Comparison of ENCODE assay signal across 31 mouse cellular contexts in genomic region chr9:42468360-42468759, GRCm38 (mm10). TPM values are rescaled to one million over a fixed set of nuclear protein-coding genes. Genes with fewer than 3 reads are reported as not detected.
DNase-seq lines count a peak whose midpoint lies in the region; ATAC-seq and TF ChIP-seq lines count a peak whose summit lies in the region.
"Had no signal": no experiment of that assay in that cellular context is flagged by ENCODE, and none has a peak within 500 bp of the region (broad histone marks: within the 10 kb centered on the region; RNA-seq: fewer than 3 reads in every experiment).

No protein-coding gene starts in this region.

- peak; percentile 16 to 27; a peak in 1 of 4 replicates for ATAC-seq in hematopoietic stem cell, adult 5-6 weeks (replicated peaks in 1 of 2; ENCODE audit: insufficient read depth in 1 of 2, low FRiP score in 2 of 2, low TSS enrichment in 1 of 2, low read depth in 1 of 2, poor library complexity in 2 of 2, severe bottlenecking in 2 of 2)
- ATAC-seq in forebrain, postnatal 0 days, result no peak
- ATAC-seq: activated CD4-positive, CD25-positive, alpha-beta regulatory T cell, adult 4 months; forebrain, embryonic 14.5 days; intestine, embryonic 16.5 days; midbrain, embryonic 16.5 days had no signal

- H3K4me1 ChIP-seq in testis, adult 2 months (ENCODE audit: control insufficient read depth, insufficient read depth, low read length), result peaks cover 8% of the 10 kb centered on the region
- H3K4me1 ChIP-seq in MEL (ENCODE audit: control insufficient read depth in 1 of 2, insufficient read depth in 2 of 2, low read length in 2 of 2), result peaks cover 16 to 39% of the 10 kb centered on the region in 2 experiments
- peaks cover 17% of the 10 kb centered on the region for H3K4me1 ChIP-seq in forebrain, postnatal 0 days (ENCODE audit: insufficient read depth)
- H3K4me1 ChIP-seq in cerebellum, adult 2 months (ENCODE audit: control insufficient read depth, insufficient read depth, low read length), result peaks cover 11% of the 10 kb centered on the region

- TF ChIP-seq CTCF in testis, adult 2 months (IDR thresholded peaks at IDR 0.05; ENCODE audit: control insufficient read depth, insufficient read depth, insufficient replicate concordance, low read depth, low read length), result no peak
- no peak for TF ChIP-seq CTCF in MEL (IDR thresholded peaks at IDR 0.05 in 2 of 3, conservative IDR thresholded peaks at IDR 0.05 in 1 of 3; ENCODE audit: control insufficient read depth in 1 of 3, insufficient read depth in 1 of 3, low read depth in 2 of 3, low read length in 3 of 3, poor library complexity in 1 of 3, severe bottlenecking in 1 of 3)
- TF ChIP-seq CTCF in forebrain, postnatal 0 days (IDR thresholded peaks at IDR 0.05; ENCODE audit: low read depth), result no peak
- TF ChIP-seq CTCF in cerebellum, adult 2 months (IDR thresholded peaks at IDR 0.05; ENCODE audit: borderline replicate concordance, insufficient read depth, low read depth, low read length), result no peak

- H3K27ac ChIP-seq in testis, adult 2 months (ENCODE audit: control insufficient read depth, insufficient read depth, low read depth, low read length), result peak overlapping the region; percentile 51; the same call in 1 of the 2 replicates
- peak overlapping the region; percentile 22; the same call in 1 of the 2 replicates for H3K27ac ChIP-seq in MEL (ENCODE audit: control insufficient read depth, low read depth, low read length)
- no peak overlapping the region for H3K27ac ChIP-seq in forebrain, postnatal 0 days (ENCODE audit: low read depth, low read length)
- no peak overlapping the region for H3K27ac ChIP-seq in cerebellum, adult 2 months (ENCODE audit: insufficient read depth, low read length)
- H3K27ac ChIP-seq: heart, adult 2 months; heart, embryonic 13.5 days; hindbrain, embryonic 12.5 days; kidney, postnatal 0 days; limb, embryonic 10.5 days; limb, embryonic 15.5 days; liver, embryonic 13.5 days; macrophage had no signal

- no peak for TF ChIP-seq RAD21 in MEL (IDR thresholded peaks at IDR 0.05; ENCODE audit: low read depth, low read length)

- peak; percentile 22; the same call in 1 of the 2 replicates for TF ChIP-seq POLR2A in testis, adult 2 months (IDR thresholded peaks at IDR 0.05; ENCODE audit: control insufficient read depth, low read depth, low read length)
- TF ChIP-seq POLR2A in MEL (IDR thresholded peaks at IDR 0.05; ENCODE audit: control insufficient read depth in 1 of 2, insufficient read depth in 1 of 2, low read depth in 1 of 2, low read length in 2 of 2, poor library complexity in 1 of 2), result no peak
- no peak for TF ChIP-seq POLR2A in cerebellum, adult 2 months (IDR thresholded peaks at IDR 0.05; ENCODE audit: borderline replicate concordance, insufficient read depth, low read length)

- peak overlapping the region; percentile 38 for H3K9ac ChIP-seq in MEL (ENCODE audit: control insufficient read depth, low read depth, low read length, poor library complexity, severe bottlenecking)
- H3K9ac ChIP-seq in forebrain, postnatal 0 days, result no peak overlapping the region
- H3K9ac ChIP-seq: heart, embryonic 13.5 days; hindbrain, embryonic 12.5 days; limb, embryonic 15.5 days; liver, embryonic 13.5 days had no signal

- peak overlapping the region; percentile 69 for H3K4me3 ChIP-seq in testis, adult 2 months (ENCODE audit: control insufficient read depth, low read depth, low read length)
- H3K4me3 ChIP-seq in MEL (ENCODE audit: control insufficient read depth in 1 of 2, insufficient read depth in 1 of 2, low read depth in 2 of 2, low read length in 2 of 2), result no peak overlapping the region
- no peak overlapping the region for H3K4me3 ChIP-seq in forebrain, postnatal 0 days (ENCODE audit: low read depth, low read length)
- H3K4me3 ChIP-seq in cerebellum, adult 2 months (replicated peaks; ENCODE audit: insufficient read depth, low read depth, low read length), result no peak overlapping the region
- H3K4me3 ChIP-seq: heart, adult 2 months; heart, embryonic 13.5 days; hindbrain, embryonic 12.5 days; limb, embryonic 10.5 days; limb, embryonic 15.5 days; liver, embryonic 13.5 days had no signal

- 92% methylated on average over 5 of the region's 5 CpGs for WGBS in forebrain, postnatal 0 days
- WGBS in cerebellum, adult 2 months, result 85% methylated on average over 5 of the region's 5 CpGs

- DNase-seq in testis, postnatal 14 days (ENCODE audit: low spot score), result no peak
- peak; percentile 64 for DNase-seq in MEL (ENCODE audit: low read depth, low spot score)
- peak; percentile 41 for DNase-seq in thymus, postnatal 4 days
- DNase-seq in forebrain, postnatal 0 days, result no peak
- DNase-seq in cerebellum, adult 2 months, result no peak
- DNase-seq: adrenal gland, adult 8-10 months; B cell, adult 2 months; cerebellum, adult 8-10 months; cerebellum, postnatal 25 days; gastrocnemius, postnatal 25 days; heart, adult 2 months; heart, postnatal 10 days; kidney, adult 8-10 months; kidney, postnatal 4 days; layer of hippocampus, adult 9-11 months; liver, embryonic 13.5 days; lung, adult 18-20 months; lung, postnatal 10 days had no signal

- no peak overlapping the region for H3K4me2 ChIP-seq in forebrain, postnatal 0 days (ENCODE audit: low read depth)
- H3K4me2 ChIP-seq: heart, embryonic 13.5 days; hindbrain, embryonic 12.5 days; limb, embryonic 15.5 days; liver, embryonic 13.5 days; midbrain, embryonic 11.5 days had no signal

- H3K9me3 ChIP-seq in MEL (replicated peaks; ENCODE audit: insufficient read depth, low read length), result no peaks in the 10 kb centered on the region
- no peaks in the 10 kb centered on the region for H3K9me3 ChIP-seq in forebrain, postnatal 0 days (ENCODE audit: low read length)
- H3K9me3 ChIP-seq: heart, embryonic 13.5 days; hindbrain, embryonic 12.5 days; limb, embryonic 10.5 days; limb, embryonic 15.5 days; liver, embryonic 13.5 days had no signal

- H3K27me3 ChIP-seq in testis, adult 2 months (ENCODE audit: control insufficient read depth, insufficient read depth, low read length), result no peaks in the 10 kb centered on the region
- no peaks in the 10 kb centered on the region for H3K27me3 ChIP-seq in MEL (ENCODE audit: control insufficient read depth in 1 of 2, insufficient read depth in 2 of 2, low read length in 2 of 2)
- no peaks in the 10 kb centered on the region for H3K27me3 ChIP-seq in forebrain, postnatal 0 days (ENCODE audit: insufficient read depth, low read length)
- H3K27me3 ChIP-seq in cerebellum, adult 2 months (ENCODE audit: control insufficient read depth, insufficient read depth, low read length), result no peaks in the 10 kb centered on the region
- H3K27me3 ChIP-seq: hindbrain, embryonic 12.5 days; limb, embryonic 15.5 days; liver, embryonic 13.5 days had no signal

- TF ChIP-seq EP300 in MEL (IDR thresholded peaks at IDR 0.05; ENCODE audit: low read depth in 1 of 2, low read length in 2 of 2), result 0 out of 4 replicates have a peak, but pooled peaks have one; percentile 31 to 34

- H3K79me2 ChIP-seq in MEL (ENCODE audit: control insufficient read depth, insufficient read depth, low read length, poor library complexity), result peaks cover 23% of the 10 kb centered on the region

- H3K36me3 ChIP-seq in testis, adult 2 months (ENCODE audit: control insufficient read depth, insufficient read depth, low read length), result no peaks in the 10 kb centered on the region
- peaks cover 0 to 23% of the 10 kb centered on the region in 2 experiments; a peak in 2 of 4 replicates for H3K36me3 ChIP-seq in MEL (ENCODE audit: control insufficient read depth in 1 of 2, insufficient read depth in 2 of 2, low read length in 2 of 2)
- H3K36me3 ChIP-seq in forebrain, postnatal 0 days (ENCODE audit: insufficient read depth), result no peaks in the 10 kb centered on the region

TF ChIP-seq in MEL, 35 proteins besides CTCF, POLR2A, EP300 and RAD21 (continues in another document):
- TF ChIP-seq TBP (IDR thresholded peaks at IDR 0.05; ENCODE audit: low read depth, low read length), result 0 out of 2 replicates have a peak, but pooled peaks have one; percentile 13
- TF ChIP-seq SMC3 (IDR thresholded peaks at IDR 0.05; ENCODE audit: low read depth, low read length), result no peak
- TF ChIP-seq NRF1 (IDR thresholded peaks at IDR 0.05; ENCODE audit: insufficient read depth, low read depth, low read length, poor library complexity, severe bottlenecking), result peak; percentile 40; the same call in 1 of the 2 replicates
- TF ChIP-seq ZKSCAN1 (IDR thresholded peaks at IDR 0.05; ENCODE audit: low read depth, low read length), result peak; percentile 53; the same call in 1 of the 2 replicates
- no peak for TF ChIP-seq ZMIZ1 (IDR thresholded peaks at IDR 0.05; ENCODE audit: low read depth, low read length)
- TF ChIP-seq GATA1 (IDR thresholded peaks at IDR 0.05; ENCODE audit: low read depth, low read length), result no peak
- TF ChIP-seq USF1 (IDR thresholded peaks at IDR 0.05; ENCODE audit: low read depth, low read length), result no peak
- TF ChIP-seq MAFK (IDR thresholded peaks at IDR 0.05; ENCODE audit: borderline replicate concordance, low read depth, low read length), result no peak
- TF ChIP-seq E2F4 (IDR thresholded peaks at IDR 0.05; ENCODE audit: borderline replicate concordance, low read depth, low read length), result no peak
- TF ChIP-seq CHD2 (IDR thresholded peaks at IDR 0.05; ENCODE audit: low read length), result no peak
- 0 out of 2 replicates have a peak, but pooled peaks have one; percentile 27 for TF ChIP-seq SIN3A (IDR thresholded peaks at IDR 0.05; ENCODE audit: low read length)
- TF ChIP-seq UBTF (IDR thresholded peaks at IDR 0.05; ENCODE audit: borderline replicate concordance, insufficient read depth, low read depth, low read length), result no peak
- peak; percentile 50 for TF ChIP-seq MAX (IDR thresholded peaks at IDR 0.05; ENCODE audit: low read length)
- TF ChIP-seq ELF1 (IDR thresholded peaks at IDR 0.05; ENCODE audit: low read depth, low read length), result no peak
- TF ChIP-seq MEF2A (IDR thresholded peaks at IDR 0.05; ENCODE audit: extremely low read depth, insufficient replicate concordance, low read depth, low read length, poor library complexity, severe bottlenecking), result no peak
- no peak for TF ChIP-seq HCFC1 (IDR thresholded peaks at IDR 0.05; ENCODE audit: low read depth, low read length)
- TF ChIP-seq MYC (IDR thresholded peaks at IDR 0.05; ENCODE audit: low read depth, low read length), result no peak
- TF ChIP-seq ETS1 (IDR thresholded peaks at IDR 0.05; ENCODE audit: low read depth, low read length), result peak; percentile 58; the same call in 1 of the 2 replicates
- no peak for TF ChIP-seq MYB (IDR thresholded peaks at IDR 0.05; ENCODE audit: low read depth, low read length)

RNA-seq across cellular contexts. Expression of gene Tbcel, which starts 39.2 kb away (rescaled TPM):
- polyA plus RNA-seq in testis, adult 2 months (2012; rRNA removed), result 29.9 and 34.0 TPM in 2 replicates
- 13.8 and 15.5 TPM in 2 replicates for total RNA-seq in MEL (2012; rRNA removed)
- 10 to 100 TPM; 20.4 to 39.8 TPM for polyA plus RNA-seq in MEL (2012; ENCODE audit: insufficient read depth in 1 of 2, insufficient read length in 2 of 2, low read depth in 1 of 2, low replicate concordance in 2 of 2, missing spikeins in 1 of 2)
- 33.8 and 33.9 TPM in 2 replicates for total RNA-seq in hematopoietic stem cell, adult 5-6 weeks (2017)
- total RNA-seq in forebrain, postnatal 0 days (2014; rRNA removed), result 16.6 and 24.8 TPM in 2 replicates
- polyA plus RNA-seq in forebrain, postnatal 0 days (2015; fragmentation: Nextera tagmentation; extraction: Ambion mirVana), result 2.1 and 3.2 TPM in 2 replicates
- polyA plus RNA-seq in cerebellum, adult 2 months (2012; rRNA removed), result 32.8 and 33.0 TPM in 2 replicates

Comparison
In these comparisons a context has a peak if more than half of its experiments do, and no peak if none do; other contexts are left out.
1. H3K27ac ChIP-seq: peak in testis, adult 2 months (single experiment) and MEL (single experiment); none in forebrain, postnatal 0 days (single experiment) and cerebellum, adult 2 months (single experiment).
2. DNase-seq: peak in MEL (single experiment) and thymus, postnatal 4 days (single experiment); none in testis, postnatal 14 days (single experiment), forebrain, postnatal 0 days (single experiment) and cerebellum, adult 2 months (0 of 2).